Mouse (Mus musculus): ENCODE measurements around the gene Sltm. TPM values are rescaled to one million over a fixed set of nuclear protein-coding genes. Genes with fewer than 3 reads are reported as not detected.
"Not testable (repeated sequence)": the region's sequence is repeated elsewhere in the genome, so short reads cannot be mapped to it uniquely, and the experiment has no call there.

Gene Sltm
- polyA plus RNA-seq, 1 experiment from 2014 or later, result 40.7 TPM

- not testable (repeated sequence) for ATAC-seq (ENCODE audit: insufficient number of reproducible peaks, insufficient read depth, low FRiP score, low read depth); H3K4me1 ChIP-seq (ENCODE audit: control insufficient read depth in 2 of 2, insufficient read depth in 2 of 2, low read length in 2 of 2); H3K27me3 ChIP-seq (ENCODE audit: control insufficient read depth, insufficient read depth, low read length); H3K4me3 ChIP-seq (ENCODE audit: control insufficient read depth in 1 of 2, insufficient read depth in 1 of 2, low read depth in 1 of 2, low read length in 2 of 2); H3K9me3 ChIP-seq (ENCODE audit: control insufficient read depth, low read length); H3K9ac ChIP-seq (ENCODE audit: low read length); H3K27ac ChIP-seq (replicated peaks in 1 of 2; ENCODE audit: control insufficient read depth in 1 of 2, insufficient read depth in 1 of 2, low read depth in 2 of 2, low read length in 2 of 2); H3K4me2 ChIP-seq (ENCODE audit: low read length)
- peaks cover 23% of the 10 kb centered on the region for H3K36me3 ChIP-seq (ENCODE audit: control insufficient read depth, insufficient read depth, low read length)
- WGBS, result 87% methylated on average over 2 of the region's 2 CpGs
Measured at GRCm38 (mm10) chr9:70552233-70552632, 9.7 kb downstream of the Sltm start.

- no peak for ATAC-seq (ENCODE audit: insufficient number of reproducible peaks, insufficient read depth, low FRiP score, low read depth)
- H3K27ac ChIP-seq (replicated peaks in 1 of 2; ENCODE audit: control insufficient read depth in 1 of 2, insufficient read depth in 1 of 2, low read depth in 2 of 2, low read length in 2 of 2), result no peak overlapping the region
Measured at GRCm38 (mm10) chr9:70555431-70555830, 12.9 kb downstream of the Sltm start.

GRCm38 (mm10) chr9:70556796-70557195 lies 14.2 kb downstream of the Sltm start:
- Histone ChIP-seq H3K4me2 (ENCODE audit: low read length) (no peak overlapping the region), H3K4me1 (ENCODE audit: control insufficient read depth in 2 of 2, insufficient read depth in 2 of 2, low read length in 2 of 2) (no peaks in the 10 kb centered on the region), H3K9me3 (ENCODE audit: control insufficient read depth, low read length) (peaks cover 9% of the 10 kb centered on the region; the same call in 1 of the 2 replicates), H3K4me3 (ENCODE audit: control insufficient read depth in 1 of 2, insufficient read depth in 1 of 2, low read depth in 1 of 2, low read length in 2 of 2) (no peak overlapping the region), H3K36me3 (ENCODE audit: control insufficient read depth, insufficient read depth, low read length) (peaks cover 21% of the 10 kb centered on the region), H3K27me3 (ENCODE audit: control insufficient read depth, insufficient read depth, low read length) (no peaks in the 10 kb centered on the region), H3K27ac (replicated peaks in 1 of 2; ENCODE audit: control insufficient read depth in 1 of 2, insufficient read depth in 1 of 2, low read depth in 2 of 2, low read length in 2 of 2) (no peak overlapping the region), H3K9ac (ENCODE audit: low read length) (no peak overlapping the region)
- ATAC-seq (ENCODE audit: insufficient number of reproducible peaks, insufficient read depth, low FRiP score, low read depth), result no peak
- WGBS, result 92% methylated on average over 5 of the region's 5 CpGs

More at GRCm38 (mm10) chr9:70555431-70555830, 12.9 kb downstream of the Sltm start:
- H3K9ac ChIP-seq (ENCODE audit: low read length), result no peak overlapping the region
- H3K9me3 ChIP-seq (ENCODE audit: control insufficient read depth, low read length), result peaks cover 9% of the 10 kb centered on the region; the same call in 1 of the 2 replicates
- H3K4me3 ChIP-seq (ENCODE audit: control insufficient read depth in 1 of 2, insufficient read depth in 1 of 2, low read depth in 1 of 2, low read length in 2 of 2), result no peak overlapping the region
- no peaks in the 10 kb centered on the region for H3K27me3 ChIP-seq (ENCODE audit: control insufficient read depth, insufficient read depth, low read length)
- no peak overlapping the region for H3K4me2 ChIP-seq (ENCODE audit: low read length)
- H3K4me1 ChIP-seq (ENCODE audit: control insufficient read depth in 2 of 2, insufficient read depth in 2 of 2, low read length in 2 of 2), result no peaks in the 10 kb centered on the region
- H3K36me3 ChIP-seq (ENCODE audit: control insufficient read depth, insufficient read depth, low read length), result peaks cover 14% of the 10 kb centered on the region

GRCm38 (mm10) chr9:70562825-70563224 lies 20.3 kb downstream of the Sltm start:
- 85% methylated on average over 3 of the region's 3 CpGs for WGBS
- Histone ChIP-seq H3K4me3 (ENCODE audit: control insufficient read depth in 1 of 2, insufficient read depth in 1 of 2, low read depth in 1 of 2, low read length in 2 of 2) (no peak overlapping the region), H3K27ac (replicated peaks in 1 of 2; ENCODE audit: control insufficient read depth in 1 of 2, insufficient read depth in 1 of 2, low read depth in 2 of 2, low read length in 2 of 2) (no peak overlapping the region), H3K9me3 (ENCODE audit: control insufficient read depth, low read length) (no peaks in the 10 kb centered on the region), H3K9ac (ENCODE audit: low read length) (no peak overlapping the region), H3K27me3 (ENCODE audit: control insufficient read depth, insufficient read depth, low read length) (no peaks in the 10 kb centered on the region), H3K4me2 (ENCODE audit: low read length) (no peak overlapping the region), H3K4me1 (ENCODE audit: control insufficient read depth in 2 of 2, insufficient read depth in 2 of 2, low read length in 2 of 2) (peaks cover 0 to 9% of the 10 kb centered on the region in 2 experiments; a peak in 1 of 4 replicates), H3K36me3 (ENCODE audit: control insufficient read depth, insufficient read depth, low read length) (peaks cover 27% of the 10 kb centered on the region; the same call in 1 of the 2 replicates)
- no peak for ATAC-seq (ENCODE audit: insufficient number of reproducible peaks, insufficient read depth, low FRiP score, low read depth)

- H3K4me1 ChIP-seq (ENCODE audit: control insufficient read depth in 2 of 2, insufficient read depth in 2 of 2, low read length in 2 of 2), result peaks cover 5 to 27% of the 10 kb centered on the region in 2 experiments
- H3K36me3 ChIP-seq (ENCODE audit: control insufficient read depth, insufficient read depth, low read length), result peaks cover 11% of the 10 kb centered on the region
- peak; percentile 71 for ATAC-seq (ENCODE audit: insufficient number of reproducible peaks, insufficient read depth, low FRiP score, low read depth)
- peak overlapping the region; percentile 45 for H3K4me2 ChIP-seq (ENCODE audit: low read length)
- H3K9ac ChIP-seq (ENCODE audit: low read length), result no peak overlapping the region
- H3K27me3 ChIP-seq (ENCODE audit: control insufficient read depth, insufficient read depth, low read length), result no peaks in the 10 kb centered on the region
- H3K27ac ChIP-seq (replicated peaks in 1 of 2; ENCODE audit: control insufficient read depth in 1 of 2, insufficient read depth in 1 of 2, low read depth in 2 of 2, low read length in 2 of 2), result peak overlapping the region; percentile 71 to 76
- 28% methylated on average over 5 of the region's 5 CpGs for WGBS
- no peak overlapping the region for H3K4me3 ChIP-seq (ENCODE audit: control insufficient read depth in 1 of 2, insufficient read depth in 1 of 2, low read depth in 1 of 2, low read length in 2 of 2)
- no peaks in the 10 kb centered on the region for H3K9me3 ChIP-seq (ENCODE audit: control insufficient read depth, low read length)
Measured at GRCm38 (mm10) chr9:70567651-70568050, 25.1 kb downstream of the Sltm start.

GRCm38 (mm10) chr9:70570351-70570750 lies 27.8 kb downstream of the Sltm start:
- peaks cover 24% of the 10 kb centered on the region for H3K36me3 ChIP-seq (ENCODE audit: control insufficient read depth, insufficient read depth, low read length)
- no peak overlapping the region for H3K4me3 ChIP-seq (ENCODE audit: control insufficient read depth in 1 of 2, insufficient read depth in 1 of 2, low read depth in 1 of 2, low read length in 2 of 2)
- H3K4me1 ChIP-seq (ENCODE audit: control insufficient read depth in 2 of 2, insufficient read depth in 2 of 2, low read length in 2 of 2), result peaks cover 5 to 21% of the 10 kb centered on the region in 2 experiments
- no peak for ATAC-seq (ENCODE audit: insufficient number of reproducible peaks, insufficient read depth, low FRiP score, low read depth)
- H3K9me3 ChIP-seq (ENCODE audit: control insufficient read depth, low read length), result no peaks in the 10 kb centered on the region
- 52% methylated on average over 8 of the region's 8 CpGs for WGBS
- no peaks in the 10 kb centered on the region for H3K27me3 ChIP-seq (ENCODE audit: control insufficient read depth, insufficient read depth, low read length)
- H3K27ac ChIP-seq (replicated peaks in 1 of 2; ENCODE audit: control insufficient read depth in 1 of 2, insufficient read depth in 1 of 2, low read depth in 2 of 2, low read length in 2 of 2), result peak overlapping the region; percentile 19 to 47; a peak in 2 of 4 replicates
- H3K4me2 ChIP-seq (ENCODE audit: low read length), result no peak overlapping the region; the same call in 1 of the 2 replicates
- H3K9ac ChIP-seq (ENCODE audit: low read length), result no peak overlapping the region

GRCm38 (mm10) chr9:70578123-70578522 lies 35.6 kb downstream of the Sltm start:
- Histone ChIP-seq H3K4me2 (ENCODE audit: low read length) (no peak overlapping the region), H3K9ac (ENCODE audit: low read length) (no peak overlapping the region), H3K27me3 (ENCODE audit: control insufficient read depth, insufficient read depth, low read length) (no peaks in the 10 kb centered on the region), H3K4me1 (ENCODE audit: control insufficient read depth in 2 of 2, insufficient read depth in 2 of 2, low read length in 2 of 2) (no peaks in the 10 kb centered on the region), H3K4me3 (ENCODE audit: control insufficient read depth in 1 of 2, insufficient read depth in 1 of 2, low read depth in 1 of 2, low read length in 2 of 2) (no peak overlapping the region), H3K36me3 (ENCODE audit: control insufficient read depth, insufficient read depth, low read length) (peaks cover 85% of the 10 kb centered on the region), H3K27ac (replicated peaks in 1 of 2; ENCODE audit: control insufficient read depth in 1 of 2, insufficient read depth in 1 of 2, low read depth in 2 of 2, low read length in 2 of 2) (no peak overlapping the region), H3K9me3 (ENCODE audit: control insufficient read depth, low read length) (no peaks in the 10 kb centered on the region)
- ATAC-seq (ENCODE audit: insufficient number of reproducible peaks, insufficient read depth, low FRiP score, low read depth), result no peak
- WGBS, result 72% methylated on average over 2 of the region's 2 CpGs

- H3K36me3 ChIP-seq (ENCODE audit: control insufficient read depth, insufficient read depth, low read length), result peaks cover 87% of the 10 kb centered on the region
Measured at GRCm38 (mm10) chr9:70580956-70581355, 38.4 kb downstream of the Sltm start.

More at GRCm38 (mm10) chr9:70580956-70581355, 38.4 kb downstream of the Sltm start:
- no peaks in the 10 kb centered on the region for H3K27me3 ChIP-seq (ENCODE audit: control insufficient read depth, insufficient read depth, low read length)
- no peak overlapping the region for H3K27ac ChIP-seq (replicated peaks in 1 of 2; ENCODE audit: control insufficient read depth in 1 of 2, insufficient read depth in 1 of 2, low read depth in 2 of 2, low read length in 2 of 2)
- H3K9me3 ChIP-seq (ENCODE audit: control insufficient read depth, low read length), result no peaks in the 10 kb centered on the region
- H3K4me2 ChIP-seq (ENCODE audit: low read length), result no peak overlapping the region
- 91% methylated on average over 5 of the region's 5 CpGs for WGBS
- H3K4me1 ChIP-seq (ENCODE audit: control insufficient read depth in 2 of 2, insufficient read depth in 2 of 2, low read length in 2 of 2), result no peaks in the 10 kb centered on the region
- no peak overlapping the region for H3K9ac ChIP-seq (ENCODE audit: low read length)
- no peak overlapping the region for H3K4me3 ChIP-seq (ENCODE audit: control insufficient read depth in 1 of 2, insufficient read depth in 1 of 2, low read depth in 1 of 2, low read length in 2 of 2)
- ATAC-seq (ENCODE audit: insufficient number of reproducible peaks, insufficient read depth, low FRiP score, low read depth), result no peak

All from heart, embryonic 14.5 days (tissue).